Mouse (Mus musculus): ENCODE results near the gene Aldoart2. TPM values are rescaled to one million over a fixed set of nuclear protein-coding genes. Genes with fewer than 3 reads are reported as not detected.

Aldoart2 gene
- polyA plus RNA-seq (2012; fragmentation: generic; extraction: Trizol): 0.04 TPM

GRCm38 (mm10) chr12:55565206-55565605 lies at the start of gene Aldoart2:
Gene Aldoart2 (plus strand): TSS chr12:55565239.
- H3K4me3 ChIP-seq: no peak within 1 kb of the TSS
- TF ChIP-seq E2F4 (IDR thresholded peaks at IDR 0.05; ENCODE audit: insufficient read depth) (no peak), POLR2AphosphoS2 (IDR thresholded peaks at IDR 0.05; ENCODE audit: insufficient read length, low read depth) (no peak)
- no peaks in the 10 kb centered on the region for H3K36me3 ChIP-seq (ENCODE audit: control insufficient read depth, insufficient read depth)
- no peak within 1 kb of the TSS for H3K4me2 ChIP-seq (ENCODE audit: low read depth)
- H3ac ChIP-seq (ENCODE audit: control insufficient read depth, insufficient read length): no peak within 1 kb of the TSS
- no peaks in the 10 kb centered on the region for H3K27me3 ChIP-seq (ENCODE audit: control insufficient read depth, insufficient read depth, insufficient read length)
- no peaks in the 10 kb centered on the region for H3K79me2 ChIP-seq (ENCODE audit: control insufficient read depth, insufficient read depth)

GRCm38 (mm10) chr12:55518061-55518738 lies 46.8 kb upstream of the Aldoart2 start:
- Histone ChIP-seq H3K4me3 (no peak overlapping the region), H3K79me2 (ENCODE audit: control insufficient read depth, insufficient read depth) (no peaks in the 10 kb centered on the region), H3K27me3 (ENCODE audit: control insufficient read depth, insufficient read depth, insufficient read length) (no peaks in the 10 kb centered on the region), H3ac (ENCODE audit: control insufficient read depth, insufficient read length) (no peak overlapping the region), H3K36me3 (ENCODE audit: control insufficient read depth, insufficient read depth) (no peaks in the 10 kb centered on the region), H3K4me2 (ENCODE audit: low read depth) (peak overlapping the region; percentile 60)
- peak; percentile 25 to 66 (median 60) for TF ChIP-seq MYOD1 (IDR thresholded peaks at IDR 0.05; ENCODE audit: control insufficient read depth in 1 of 3, insufficient read length in 2 of 3, low read depth in 2 of 3)
- peak; percentile 8 for TF ChIP-seq TCF3 (IDR thresholded peaks at IDR 0.05; ENCODE audit: insufficient read length, low read depth)
- no peak for TF ChIP-seq SRF (IDR thresholded peaks at IDR 0.05; ENCODE audit: control insufficient read depth, insufficient read length, low read depth)
- TF ChIP-seq MYOG (IDR thresholded peaks at IDR 0.05; ENCODE audit: control insufficient read depth in 1 of 3, insufficient read depth in 1 of 3, insufficient read length in 2 of 3, low read depth in 2 of 3): peak in 2 of 3 experiments; percentile 26 to 69
- TF ChIP-seq POLR2A (IDR thresholded peaks at IDR 0.05; ENCODE audit: insufficient read length, low read depth): no peak
- TF ChIP-seq REST (IDR thresholded peaks at IDR 0.05; ENCODE audit: insufficient read depth, insufficient read length): no peak
- peak; percentile 24 for TF ChIP-seq TCF12 (IDR thresholded peaks at IDR 0.05; ENCODE audit: insufficient read depth, poor library complexity, severe bottlenecking)
- TF ChIP-seq CEBPB (IDR thresholded peaks at IDR 0.05; ENCODE audit: insufficient read depth, poor library complexity, severe bottlenecking): peak; percentile 65; the same call in 1 of the 2 replicates
- no peak for TF ChIP-seq MAX (IDR thresholded peaks at IDR 0.05; ENCODE audit: low read depth)
- TF ChIP-seq POLR2AphosphoS2 (IDR thresholded peaks at IDR 0.05; ENCODE audit: insufficient read length, low read depth): no peak
- no peak for TF ChIP-seq USF1 (IDR thresholded peaks at IDR 0.05; ENCODE audit: low read depth)

DNA sequence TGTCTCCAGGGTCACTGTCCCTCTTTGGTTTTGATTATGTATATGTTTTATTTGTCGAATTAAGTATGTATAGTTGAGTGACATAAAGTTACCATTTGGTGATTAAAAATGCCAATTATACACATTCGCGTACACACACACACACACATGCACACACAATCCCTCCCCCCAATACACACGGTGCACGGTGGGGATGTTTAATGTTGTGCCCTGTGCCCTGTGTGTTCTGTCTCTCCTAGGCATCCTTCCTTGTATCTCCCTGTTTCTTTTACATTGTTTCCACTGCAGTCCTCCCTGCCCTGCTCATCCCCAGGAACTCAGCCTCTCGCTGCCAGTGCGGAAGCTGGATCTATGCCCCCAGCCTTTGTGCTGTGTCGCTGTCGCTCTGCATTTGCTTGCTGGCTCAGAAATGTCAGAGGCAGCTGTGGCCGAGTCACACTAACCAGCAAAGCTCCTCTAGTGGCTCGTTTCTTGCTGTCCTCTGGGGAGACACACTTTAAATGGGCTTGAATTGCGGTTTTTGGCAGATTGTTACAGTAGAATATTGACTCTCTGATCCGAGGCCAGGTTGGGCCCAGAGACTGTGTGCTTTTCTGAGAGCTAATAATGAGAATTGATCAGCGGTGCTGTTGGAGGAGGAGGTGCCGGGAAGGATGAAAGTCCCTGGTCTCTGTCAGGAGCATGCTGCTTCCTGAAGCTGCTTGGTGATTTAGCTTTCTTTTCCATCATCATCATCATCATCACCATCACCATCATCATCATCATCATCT lies 37.9 kb upstream of the Aldoart2 start:
- Histone ChIP-seq H3K4me3 (no peak overlapping the region), H3K36me3 (ENCODE audit: control insufficient read depth, insufficient read depth) (no peaks in the 10 kb centered on the region), H3ac (ENCODE audit: control insufficient read depth, insufficient read length) (no peak overlapping the region), H3K4me2 (ENCODE audit: low read depth) (no peak overlapping the region), H3K79me2 (ENCODE audit: control insufficient read depth, insufficient read depth) (no peaks in the 10 kb centered on the region), H3K27me3 (ENCODE audit: control insufficient read depth, insufficient read depth, insufficient read length) (peaks cover 17% of the 10 kb centered on the region)
- TF ChIP-seq USF1 (IDR thresholded peaks at IDR 0.05; ENCODE audit: low read depth) (no peak), POLR2AphosphoS2 (IDR thresholded peaks at IDR 0.05; ENCODE audit: insufficient read length, low read depth) (no peak), SRF (IDR thresholded peaks at IDR 0.05; ENCODE audit: control insufficient read depth, insufficient read length, low read depth) (no peak)

DNA sequence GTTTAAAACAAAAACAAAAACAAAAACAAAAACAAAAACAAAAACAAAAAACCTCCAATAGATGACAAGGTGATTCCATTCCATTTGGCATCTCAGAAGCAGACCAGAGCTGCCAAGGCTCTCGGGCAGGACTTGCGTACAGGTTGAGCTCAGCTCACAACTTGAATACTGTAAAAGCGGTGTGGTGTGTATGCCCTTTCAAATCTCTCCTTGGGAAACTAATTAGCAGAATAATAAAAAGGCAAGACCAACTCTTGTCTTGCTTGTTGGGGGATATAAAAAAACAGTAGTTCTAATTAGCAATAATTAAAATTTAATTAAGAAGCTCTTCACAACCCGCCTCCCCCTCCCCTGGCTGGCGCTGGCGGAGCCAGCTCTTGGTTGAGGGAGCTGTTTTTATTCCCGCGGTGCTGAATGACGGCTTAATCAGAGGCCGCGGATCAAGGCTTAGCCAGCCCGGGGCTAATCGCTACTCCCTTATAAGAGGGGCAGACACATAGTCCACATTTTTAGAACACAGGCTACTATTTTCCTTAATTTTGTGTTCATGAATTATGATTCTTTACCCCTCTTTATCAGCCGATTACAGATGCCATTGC lies 28.4 kb upstream of the Aldoart2 start:
- Histone ChIP-seq H3K4me3 (no peak overlapping the region), H3K79me2 (ENCODE audit: control insufficient read depth, insufficient read depth) (no peaks in the 10 kb centered on the region), H3K27me3 (ENCODE audit: control insufficient read depth, insufficient read depth, insufficient read length) (peaks cover 5% of the 10 kb centered on the region), H3K36me3 (ENCODE audit: control insufficient read depth, insufficient read depth) (no peaks in the 10 kb centered on the region), H3ac (ENCODE audit: control insufficient read depth, insufficient read length) (no peak overlapping the region), H3K4me2 (ENCODE audit: low read depth) (no peak overlapping the region)
- TF ChIP-seq USF1 (IDR thresholded peaks at IDR 0.05; ENCODE audit: low read depth): no peak
- no peak for TF ChIP-seq MYOG (IDR thresholded peaks at IDR 0.05; ENCODE audit: control insufficient read depth in 1 of 3, insufficient read depth in 1 of 3, insufficient read length in 2 of 3, low read depth in 2 of 3)
- no peak for TF ChIP-seq TCF3 (IDR thresholded peaks at IDR 0.05; ENCODE audit: insufficient read length, low read depth)
- no peak for TF ChIP-seq REST (IDR thresholded peaks at IDR 0.05; ENCODE audit: insufficient read depth, insufficient read length)
- no peak for TF ChIP-seq POLR2A (IDR thresholded peaks at IDR 0.05; ENCODE audit: insufficient read length, low read depth)
- TF ChIP-seq MYOD1 (IDR thresholded peaks at IDR 0.05; ENCODE audit: control insufficient read depth in 1 of 3, insufficient read length in 2 of 3, low read depth in 2 of 3): no peak
- TF ChIP-seq CEBPB (IDR thresholded peaks at IDR 0.05; ENCODE audit: insufficient read depth, poor library complexity, severe bottlenecking): no peak
- no peak for TF ChIP-seq MAX (IDR thresholded peaks at IDR 0.05; ENCODE audit: low read depth)
- no peak for TF ChIP-seq TCF12 (IDR thresholded peaks at IDR 0.05; ENCODE audit: insufficient read depth, poor library complexity, severe bottlenecking)
- TF ChIP-seq POLR2AphosphoS2 (IDR thresholded peaks at IDR 0.05; ENCODE audit: insufficient read length, low read depth): no peak
- TF ChIP-seq E2F4 (IDR thresholded peaks at IDR 0.05; ENCODE audit: insufficient read depth): no peak
- no peak for TF ChIP-seq SRF (IDR thresholded peaks at IDR 0.05; ENCODE audit: control insufficient read depth, insufficient read length, low read depth)

GRCm38 (mm10) chr12:55537742-55538141 lies 27.3 kb upstream of the Aldoart2 start:
- TF ChIP-seq TCF12 (IDR thresholded peaks at IDR 0.05; ENCODE audit: insufficient read depth, poor library complexity, severe bottlenecking) (no peak), POLR2A (IDR thresholded peaks at IDR 0.05; ENCODE audit: insufficient read length, low read depth) (no peak), POLR2AphosphoS2 (IDR thresholded peaks at IDR 0.05; ENCODE audit: insufficient read length, low read depth) (no peak), USF1 (IDR thresholded peaks at IDR 0.05; ENCODE audit: low read depth) (no peak), E2F4 (IDR thresholded peaks at IDR 0.05; ENCODE audit: insufficient read depth) (no peak), MYOG (IDR thresholded peaks at IDR 0.05; ENCODE audit: control insufficient read depth in 1 of 3, insufficient read depth in 1 of 3, insufficient read length in 2 of 3, low read depth in 2 of 3) (no peak), MAX (IDR thresholded peaks at IDR 0.05; ENCODE audit: low read depth) (no peak), MYOD1 (IDR thresholded peaks at IDR 0.05; ENCODE audit: control insufficient read depth in 1 of 3, insufficient read length in 2 of 3, low read depth in 2 of 3) (no peak), CEBPB (IDR thresholded peaks at IDR 0.05; ENCODE audit: insufficient read depth, poor library complexity, severe bottlenecking) (no peak), TCF3 (IDR thresholded peaks at IDR 0.05; ENCODE audit: insufficient read length, low read depth) (no peak), SRF (IDR thresholded peaks at IDR 0.05; ENCODE audit: control insufficient read depth, insufficient read length, low read depth) (no peak), REST (IDR thresholded peaks at IDR 0.05; ENCODE audit: insufficient read depth, insufficient read length) (no peak)
- Histone ChIP-seq H3K27me3 (ENCODE audit: control insufficient read depth, insufficient read depth, insufficient read length) (peaks cover 5% of the 10 kb centered on the region), H3K4me2 (ENCODE audit: low read depth) (no peak overlapping the region), H3ac (ENCODE audit: control insufficient read depth, insufficient read length) (no peak overlapping the region), H3K79me2 (ENCODE audit: control insufficient read depth, insufficient read depth) (no peaks in the 10 kb centered on the region), H3K4me3 (no peak overlapping the region), H3K36me3 (ENCODE audit: control insufficient read depth, insufficient read depth) (no peaks in the 10 kb centered on the region)
